Mouse (Mus musculus) urinary bladder, postnatal 4 days (tissue): Measurements from ENCODE around the gene Ank2.

Experiments used
- DNase-seq, 2 experiments: peaks; one replicate each; pipeline ENCODE4 v3.0.0; 2021 to 2022; ENCODE audit warnings: low spot score in 2 of 2

Gene Ank2

DNA sequence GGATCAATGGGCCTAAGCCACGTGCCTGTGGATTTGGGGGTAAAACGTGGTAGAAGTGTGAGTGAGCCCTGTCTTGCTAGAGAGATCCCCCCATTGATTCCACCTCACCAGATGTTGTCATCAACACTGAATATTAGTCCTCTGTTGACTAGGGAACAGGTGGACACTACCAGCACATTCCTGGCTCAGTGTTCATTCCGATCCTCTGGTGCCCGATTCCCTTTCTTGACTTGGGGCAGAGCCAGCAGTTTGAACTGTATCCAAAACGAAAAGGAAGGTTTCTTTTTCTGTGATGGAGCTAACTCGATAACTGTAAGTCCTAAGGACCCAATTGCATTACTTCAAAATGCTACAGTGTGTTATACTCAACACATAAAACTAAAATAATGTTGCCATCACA lies 382.9 kb downstream of the Ank2 start:
- no peak for DNase-seq

DNA sequence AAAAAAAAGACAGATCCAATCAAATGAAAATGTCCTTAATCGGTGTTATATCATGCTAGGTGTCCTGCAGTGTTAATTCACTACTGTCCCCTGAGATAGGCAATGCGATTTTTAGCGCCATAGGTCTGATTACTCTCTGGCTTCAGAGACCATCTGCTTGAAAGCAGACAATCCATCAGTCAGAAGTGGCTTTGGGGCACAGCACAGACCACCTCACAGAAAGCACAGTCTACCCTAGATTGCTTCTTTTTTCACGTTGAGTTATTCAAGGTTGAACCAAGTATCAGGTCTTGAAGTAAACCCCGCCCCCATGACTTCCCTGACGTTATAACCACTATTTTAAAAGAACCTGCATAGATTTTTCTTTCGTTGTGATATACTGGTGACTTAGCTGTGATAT lies 385.9 kb downstream of the Ank2 start:
- no peak for DNase-seq

GRCm38 (mm10) chr3:127109413-127109812 lies 389.7 kb downstream of the Ank2 start:
- DNase-seq: no peak

- no peak for DNase-seq
Observed at GRCm38 (mm10) chr3:127108481-127108880, 390.7 kb downstream of the Ank2 start.

- DNase-seq: no peak
Observed at GRCm38 (mm10) chr3:127107281-127107680, 391.9 kb downstream of the Ank2 start.

DNA sequence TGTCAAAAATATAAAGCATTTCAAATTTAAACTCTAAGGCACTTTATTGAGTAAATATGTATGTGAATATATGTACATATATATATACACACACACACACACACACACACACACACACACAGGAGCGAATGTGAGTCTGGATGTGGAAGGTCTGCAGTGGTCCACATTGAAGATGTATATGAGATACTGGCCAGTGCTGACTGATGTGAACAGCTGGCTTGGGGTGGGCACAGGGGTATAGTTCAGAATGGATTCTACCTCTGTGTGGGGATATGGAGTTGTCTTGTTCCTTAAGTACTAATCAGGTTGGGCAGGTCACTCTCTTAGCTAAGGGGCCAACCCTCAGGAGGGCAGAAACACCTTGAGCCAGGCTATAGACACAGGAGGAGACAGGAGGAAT lies 397.8 kb downstream of the Ank2 start:
- DNase-seq: no peak

DNA sequence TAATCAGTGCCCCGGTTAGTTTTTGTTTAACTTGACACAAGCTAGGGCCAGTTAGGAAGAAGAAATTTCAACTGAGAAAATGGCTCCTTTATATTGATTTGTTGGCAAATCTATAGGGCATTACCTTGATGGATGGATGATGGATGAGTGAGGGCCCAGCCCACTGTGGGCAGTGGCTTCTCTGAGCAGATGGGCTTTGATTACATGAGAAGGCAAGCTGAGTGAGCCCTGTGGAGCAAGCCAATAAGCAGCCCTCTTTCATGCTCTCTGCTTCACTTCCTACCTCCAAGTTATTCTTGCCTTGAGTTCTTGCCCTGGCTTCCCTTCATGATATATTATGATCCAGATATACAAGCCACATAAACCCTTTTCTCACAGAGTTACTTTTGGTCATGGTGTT lies 401.4 kb downstream of the Ank2 start:
- no peak for DNase-seq

DNA sequence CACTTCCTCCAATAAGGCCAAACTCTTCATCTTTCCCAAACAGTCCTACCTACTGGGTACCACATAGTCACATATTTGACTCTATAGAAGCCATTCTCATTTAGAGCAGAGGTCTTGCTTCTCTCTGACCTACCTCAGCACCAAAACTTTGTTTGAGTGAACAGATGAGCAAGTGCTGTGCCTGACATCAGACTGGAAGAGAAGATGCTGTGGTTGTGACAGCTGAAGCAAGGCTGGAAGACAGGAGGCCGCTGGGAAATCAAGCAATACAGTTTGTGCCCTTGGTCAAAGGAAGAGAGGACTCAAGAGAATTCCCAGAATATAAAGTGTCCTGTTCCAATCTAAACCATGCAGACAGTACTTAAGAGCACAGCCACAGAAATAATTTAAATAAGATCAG lies 402.0 kb downstream of the Ank2 start:
- no peak for DNase-seq

- no peak for DNase-seq
Observed at GRCm38 (mm10) chr3:127093631-127094030, 405.5 kb downstream of the Ank2 start.

GRCm38 (mm10) chr3:127087574-127087973 lies 411.6 kb downstream of the Ank2 start:
- DNase-seq: no peak

GRCm38 (mm10) chr3:127086834-127087506 lies 412.2 kb downstream of the Ank2 start:
- DNase-seq: no peak

- DNase-seq: no peak
Observed at GRCm38 (mm10) chr3:127077369-127077768, 421.8 kb downstream of the Ank2 start.

GRCm38 (mm10) chr3:127075531-127076280 lies 423.4 kb downstream of the Ank2 start:
- no peak for DNase-seq

DNA sequence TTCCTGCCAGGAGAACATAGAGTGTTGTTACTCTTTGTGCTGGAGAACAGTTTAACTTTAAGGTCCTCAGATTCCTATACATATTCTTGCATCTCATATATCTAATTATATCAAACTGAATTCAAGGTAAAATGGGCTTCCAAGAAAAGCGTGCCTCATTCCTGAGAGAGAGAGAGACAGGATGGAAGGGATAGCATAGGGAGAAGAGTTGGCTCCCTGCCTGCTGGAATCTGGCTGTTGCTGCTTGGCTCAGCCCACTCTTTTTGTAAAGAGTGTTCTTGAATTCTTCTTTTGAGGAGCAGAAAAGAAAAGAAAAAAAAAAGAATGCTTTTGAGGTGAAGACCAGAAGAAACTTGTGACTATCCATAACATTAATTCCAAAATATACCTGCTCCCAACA lies 427.7 kb downstream of the Ank2 start:
- peak in 1 of 2 experiments; percentile 60 for DNase-seq

DNA sequence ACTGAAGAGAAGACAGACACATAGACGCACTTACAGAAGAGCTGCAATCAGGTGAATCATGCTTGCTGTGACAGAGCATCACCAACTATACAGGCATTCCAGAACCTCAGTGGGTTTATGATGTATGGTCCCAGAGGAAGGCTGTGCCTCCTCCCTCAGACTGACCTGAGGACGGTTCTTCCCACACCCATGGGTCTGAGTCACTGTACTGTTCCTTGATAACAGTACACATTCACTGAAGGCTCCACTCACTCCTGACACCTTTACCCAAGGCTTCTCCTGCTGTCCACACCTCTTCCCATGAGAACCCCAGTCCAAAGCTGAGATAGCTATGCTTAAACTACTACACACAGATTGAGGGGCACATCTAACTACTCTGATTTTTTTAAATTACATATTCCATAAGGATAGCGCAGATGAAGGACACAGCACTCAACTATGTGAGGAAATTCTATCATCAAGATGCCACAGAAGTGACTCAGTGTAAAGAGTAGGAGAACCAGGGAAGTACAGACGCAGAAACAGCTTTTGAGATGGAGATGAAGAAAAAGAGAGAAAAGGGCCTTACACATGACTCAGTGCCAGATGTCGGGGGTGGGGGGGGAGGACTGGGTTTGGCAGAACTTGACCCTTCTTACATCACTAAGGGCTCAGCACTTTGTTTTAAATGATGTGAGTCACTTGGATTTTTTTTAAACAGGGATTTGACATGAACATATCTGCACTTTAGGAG lies 435.3 kb downstream of the Ank2 start:
- DNase-seq: no peak

DNA sequence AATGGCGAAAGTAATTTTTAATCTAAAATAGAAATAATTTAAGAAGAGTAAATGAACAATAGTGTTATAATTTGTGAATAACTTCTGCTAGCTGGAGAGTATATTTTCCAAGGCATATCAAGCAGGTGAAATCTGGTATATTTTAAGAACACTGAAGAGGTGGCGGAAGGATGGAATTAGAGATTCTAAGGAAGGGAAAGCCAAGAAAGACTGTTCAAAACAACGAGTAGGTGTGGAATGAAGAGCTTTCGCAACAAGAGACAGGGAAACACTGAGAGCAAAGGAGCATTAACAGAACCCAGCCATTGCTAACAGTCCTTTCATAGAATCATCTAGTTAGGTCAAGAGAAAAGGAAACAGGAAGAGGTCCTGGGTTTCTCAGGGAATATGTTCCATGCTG lies 439.5 kb downstream of the Ank2 start:
- DNase-seq: no peak

GRCm38 (mm10) chr3:127041288-127041687 lies 457.9 kb downstream of the Ank2 start:
- no peak for DNase-seq

- no peak for DNase-seq
Observed at GRCm38 (mm10) chr3:127038570-127038969, 460.6 kb downstream of the Ank2 start.

GRCm38 (mm10) chr3:127036118-127036517 lies 463.0 kb downstream of the Ank2 start:
- no peak for DNase-seq

DNA sequence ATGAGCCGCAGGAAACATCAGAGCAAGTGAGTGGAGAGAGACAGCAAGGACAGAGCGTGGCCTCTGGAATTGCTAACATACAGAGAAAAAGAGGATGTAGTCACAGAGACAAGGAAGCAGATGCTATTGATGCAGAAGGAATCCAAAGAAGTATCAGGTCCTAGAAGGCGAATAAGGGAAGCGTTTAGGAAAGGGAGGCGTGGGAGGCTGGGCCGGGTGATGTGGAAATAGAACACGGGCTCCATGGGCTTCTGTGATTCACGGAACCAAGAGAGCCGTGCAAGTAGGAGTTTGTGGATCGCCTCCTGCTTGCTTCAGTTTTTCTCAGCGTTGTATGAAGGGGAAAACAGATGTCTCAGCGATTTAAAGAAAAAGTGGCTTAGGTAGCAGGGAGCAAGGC lies 463.6 kb downstream of the Ank2 start:
- no peak for DNase-seq

DNA sequence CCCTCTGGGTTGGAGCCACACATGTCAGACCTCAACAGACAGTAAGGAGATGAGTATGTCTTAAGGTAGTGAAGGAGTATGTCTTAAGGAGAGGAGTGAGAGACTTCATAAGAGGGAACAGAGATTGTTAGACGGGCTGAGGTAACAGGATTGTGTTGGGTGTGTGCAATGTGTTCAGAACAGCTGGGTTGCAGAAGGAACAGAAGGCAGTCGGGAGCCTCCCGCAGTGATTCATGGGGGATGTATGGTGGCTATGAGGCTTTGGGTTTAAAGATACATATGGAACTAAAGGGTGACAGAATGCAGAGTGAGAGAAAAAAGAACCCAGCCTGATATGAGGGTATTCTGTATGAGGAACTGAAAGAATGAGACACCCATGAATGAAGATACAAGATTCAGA lies 464.2 kb downstream of the Ank2 start:
- no peak for DNase-seq

- no peak for DNase-seq
Observed at GRCm38 (mm10) chr3:127023992-127024391, 475.2 kb downstream of the Ank2 start.

- DNase-seq: no peak
Observed at GRCm38 (mm10) chr3:127020167-127020566, 479.0 kb downstream of the Ank2 start.
